Mouse (Mus musculus): Measurements from ENCODE around the gene Pcx. TPM values are rescaled to one million over a fixed set of nuclear protein-coding genes. Genes with fewer than 3 reads are reported as not detected.

Pcx gene
- polyA plus RNA-seq, 1 experiment from 2014 or later: 12.4 TPM

DNA sequence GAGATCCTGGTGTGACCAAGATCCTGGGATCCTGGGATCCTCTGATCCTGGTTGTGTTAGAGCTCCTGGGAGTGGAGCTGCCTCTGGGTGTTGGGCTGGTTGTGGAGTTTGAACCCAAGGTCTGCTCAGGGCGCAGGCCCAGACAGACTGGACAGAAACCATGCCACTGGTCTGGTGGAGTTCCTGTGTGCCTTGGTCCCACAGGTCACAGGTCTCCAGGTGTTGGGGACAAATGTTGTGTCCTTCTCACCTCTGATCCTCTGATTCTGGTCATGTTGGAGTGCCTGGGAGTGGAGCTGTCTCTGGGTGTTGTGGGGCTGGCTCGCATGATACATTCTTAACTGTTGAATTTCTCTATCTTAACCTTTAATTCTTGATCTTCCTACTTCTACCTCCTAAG, 24.4 kb downstream of the Pcx start:
- no peak overlapping the region for H3K9ac ChIP-seq (ENCODE audit: low read length)

DNA sequence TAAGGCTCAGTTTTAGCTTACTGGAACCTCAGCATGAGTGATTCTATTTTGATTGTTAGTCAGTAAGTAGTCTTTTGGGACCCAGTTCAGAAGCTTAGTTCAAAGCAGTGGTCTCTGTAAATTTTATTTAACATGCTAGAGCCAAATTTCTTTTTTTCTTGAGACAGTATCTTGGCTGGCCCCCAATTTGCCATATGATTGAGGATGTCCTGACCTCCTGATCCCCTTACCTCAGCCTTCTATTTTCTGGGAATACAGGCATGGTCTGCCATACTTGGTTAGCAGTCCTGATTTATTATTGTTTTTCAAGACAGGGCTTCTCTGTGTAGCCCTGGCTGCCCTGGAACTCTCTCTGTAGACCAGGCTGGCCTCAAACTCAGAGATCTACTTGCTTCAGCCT, 25.6 kb downstream of the Pcx start:
- no peak for ATAC-seq (ENCODE audit: insufficient number of reproducible peaks, low FRiP score, low TSS enrichment, low read depth)
- no peak overlapping the region for H3K4me2 ChIP-seq (ENCODE audit: low read depth, severe bottlenecking)
- H3K9ac ChIP-seq (ENCODE audit: low read length): no peak overlapping the region
- H3K36me3 ChIP-seq (ENCODE audit: control insufficient read depth, insufficient read depth, low read length): no peaks in the 10 kb centered on the region
- no peak overlapping the region for H3K4me3 ChIP-seq (ENCODE audit: low read depth, low read length)
- no peaks in the 10 kb centered on the region for H3K9me3 ChIP-seq (ENCODE audit: control insufficient read depth, low read length)
- H3K4me1 ChIP-seq (ENCODE audit: control insufficient read depth, insufficient read depth, low read length): no peaks in the 10 kb centered on the region
- DNase-seq (ENCODE audit: low spot score): no peak
- H3K27me3 ChIP-seq (ENCODE audit: control insufficient read depth, insufficient read depth, low read length): no peaks in the 10 kb centered on the region
- H3K27ac ChIP-seq (replicated peaks; ENCODE audit: low read depth, low read length): no peak overlapping the region

More for the DNA sequence above, 24.4 kb downstream of the Pcx start:
- H3K36me3 ChIP-seq (ENCODE audit: control insufficient read depth, insufficient read depth, low read length): no peaks in the 10 kb centered on the region
- no peaks in the 10 kb centered on the region for H3K4me1 ChIP-seq (ENCODE audit: control insufficient read depth, insufficient read depth, low read length)
- H3K27ac ChIP-seq (replicated peaks; ENCODE audit: low read depth, low read length): no peak overlapping the region
- H3K27me3 ChIP-seq (ENCODE audit: control insufficient read depth, insufficient read depth, low read length): no peaks in the 10 kb centered on the region
- no peaks in the 10 kb centered on the region for H3K9me3 ChIP-seq (ENCODE audit: control insufficient read depth, low read length)
- no peak overlapping the region for H3K4me3 ChIP-seq (ENCODE audit: low read depth, low read length)
- DNase-seq (ENCODE audit: low spot score) (no peak), ATAC-seq (ENCODE audit: insufficient number of reproducible peaks, low FRiP score, low TSS enrichment, low read depth) (no peak)
- no peak overlapping the region for H3K4me2 ChIP-seq (ENCODE audit: low read depth, severe bottlenecking)
- 93% methylated on average over 2 of the region's 2 CpGs for WGBS

DNA sequence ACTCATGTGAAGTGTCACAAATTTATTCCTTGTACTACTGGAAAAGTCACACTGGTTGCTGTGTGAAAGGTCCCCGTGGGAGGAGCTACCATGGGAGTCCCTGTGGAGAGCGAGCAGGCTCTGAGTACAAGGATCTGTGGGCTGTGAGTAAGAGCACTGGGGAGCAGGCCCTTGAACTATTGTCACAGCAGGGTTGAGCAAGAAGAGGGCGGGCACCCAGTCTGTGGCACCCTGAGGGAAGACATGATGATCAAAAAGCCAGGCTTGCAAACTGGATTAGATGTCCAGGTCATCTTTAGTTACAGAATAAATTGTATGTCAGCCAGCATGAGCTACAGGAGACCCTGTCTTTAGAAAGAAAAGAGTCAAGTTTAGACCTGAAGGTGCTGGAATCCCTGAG, 26.3 kb downstream of the Pcx start:
- no peak overlapping the region for H3K9ac ChIP-seq (ENCODE audit: low read length)
- H3K27me3 ChIP-seq (ENCODE audit: control insufficient read depth, insufficient read depth, low read length): no peaks in the 10 kb centered on the region
- H3K4me1 ChIP-seq (ENCODE audit: control insufficient read depth, insufficient read depth, low read length): no peaks in the 10 kb centered on the region
- DNase-seq (ENCODE audit: low spot score) (no peak), ATAC-seq (ENCODE audit: insufficient number of reproducible peaks, low FRiP score, low TSS enrichment, low read depth) (no peak)
- H3K27ac ChIP-seq (replicated peaks; ENCODE audit: low read depth, low read length): no peak overlapping the region
- H3K4me3 ChIP-seq (ENCODE audit: low read depth, low read length): no peak overlapping the region
- H3K4me2 ChIP-seq (ENCODE audit: low read depth, severe bottlenecking): no peak overlapping the region
- H3K9me3 ChIP-seq (ENCODE audit: control insufficient read depth, low read length): no peaks in the 10 kb centered on the region
- 78% methylated on average over 3 of the region's 3 CpGs for WGBS
- H3K36me3 ChIP-seq (ENCODE audit: control insufficient read depth, insufficient read depth, low read length): no peaks in the 10 kb centered on the region

DNA sequence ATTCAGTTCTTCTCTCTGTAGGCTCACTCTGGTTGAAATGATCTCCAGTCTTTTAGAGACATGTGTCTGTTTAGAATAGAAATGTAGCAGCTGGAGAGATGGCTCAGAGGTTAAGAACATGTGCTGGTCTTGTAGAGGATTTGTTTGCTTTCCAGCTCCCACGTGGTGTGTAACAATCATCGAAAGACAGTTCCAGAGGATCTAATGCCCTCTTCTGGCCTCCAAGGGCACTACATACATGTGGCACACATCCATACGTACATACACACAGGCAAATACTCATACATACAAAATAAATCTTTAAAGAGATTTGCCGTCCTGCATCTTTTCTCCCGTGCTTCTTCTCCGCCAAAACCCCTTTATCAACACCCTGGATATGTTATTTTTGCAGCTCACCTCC, 30.0 kb downstream of the Pcx start:
- Histone ChIP-seq H3K27ac (replicated peaks; ENCODE audit: low read depth, low read length) (no peak overlapping the region), H3K4me2 (ENCODE audit: low read depth, severe bottlenecking) (no peak overlapping the region), H3K9ac (ENCODE audit: low read length) (no peak overlapping the region), H3K4me1 (ENCODE audit: control insufficient read depth, insufficient read depth, low read length) (no peaks in the 10 kb centered on the region), H3K4me3 (ENCODE audit: low read depth, low read length) (no peak overlapping the region), H3K27me3 (ENCODE audit: control insufficient read depth, insufficient read depth, low read length) (no peaks in the 10 kb centered on the region), H3K9me3 (ENCODE audit: control insufficient read depth, low read length) (no peaks in the 10 kb centered on the region), H3K36me3 (ENCODE audit: control insufficient read depth, insufficient read depth, low read length) (no peaks in the 10 kb centered on the region)
- DNase-seq (ENCODE audit: low spot score) (no peak), ATAC-seq (ENCODE audit: insufficient number of reproducible peaks, low FRiP score, low TSS enrichment, low read depth) (no peak)
- 91% methylated on average over 6 of the region's 6 CpGs for WGBS

DNA sequence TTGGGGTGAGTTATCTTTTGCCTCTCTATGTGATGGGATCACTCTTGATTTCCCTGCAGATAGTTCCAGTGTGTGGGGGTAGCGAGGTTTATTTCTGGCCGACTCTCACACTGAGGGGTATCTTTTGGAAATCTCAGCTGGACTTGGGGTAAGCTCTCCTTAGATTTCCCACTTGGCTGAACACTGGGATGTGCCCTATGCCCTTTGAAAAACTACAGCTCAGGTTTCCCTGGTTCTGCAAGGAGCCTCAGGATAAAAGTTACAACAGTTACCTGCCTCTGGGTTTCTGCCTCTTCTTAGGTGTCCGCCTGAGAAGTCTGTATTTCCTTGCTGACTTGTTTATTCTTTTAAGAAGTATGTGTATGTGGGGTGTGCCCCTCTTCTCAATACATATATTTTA, 30.7 kb downstream of the Pcx start:
- H3K4me3 ChIP-seq (ENCODE audit: low read depth, low read length): no peak overlapping the region
- ATAC-seq (ENCODE audit: insufficient number of reproducible peaks, low FRiP score, low TSS enrichment, low read depth): no peak
- H3K9ac ChIP-seq (ENCODE audit: low read length): no peak overlapping the region
- no peaks in the 10 kb centered on the region for H3K9me3 ChIP-seq (ENCODE audit: control insufficient read depth, low read length)
- no peaks in the 10 kb centered on the region for H3K4me1 ChIP-seq (ENCODE audit: control insufficient read depth, insufficient read depth, low read length)
- H3K4me2 ChIP-seq (ENCODE audit: low read depth, severe bottlenecking): no peak overlapping the region
- no peaks in the 10 kb centered on the region for H3K36me3 ChIP-seq (ENCODE audit: control insufficient read depth, insufficient read depth, low read length)
- DNase-seq (ENCODE audit: low spot score): no peak
- no peak overlapping the region for H3K27ac ChIP-seq (replicated peaks; ENCODE audit: low read depth, low read length)
- 93% methylated on average over 3 of the region's 3 CpGs for WGBS
- no peaks in the 10 kb centered on the region for H3K27me3 ChIP-seq (ENCODE audit: control insufficient read depth, insufficient read depth, low read length)

DNA sequence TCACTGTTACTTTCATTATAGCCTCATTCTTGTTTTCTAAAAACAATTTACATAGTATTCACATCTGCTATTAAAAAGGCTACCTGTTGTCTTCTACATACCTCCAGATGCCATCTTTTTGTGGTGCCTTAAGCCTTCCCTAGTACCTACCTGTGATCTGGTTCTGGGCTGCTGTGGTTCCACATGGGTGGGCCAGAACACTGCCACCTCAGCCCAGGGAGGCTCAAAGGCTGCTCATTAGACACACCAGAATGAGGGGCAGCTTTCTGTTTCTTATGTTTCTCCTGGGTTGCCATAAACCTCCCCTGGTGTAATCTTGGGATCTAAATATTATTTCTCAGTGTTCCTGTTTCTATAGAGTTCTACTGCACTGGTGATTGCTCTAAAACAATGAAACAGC, 31.8 kb downstream of the Pcx start:
- no peak overlapping the region for H3K9ac ChIP-seq (ENCODE audit: low read length)
- H3K4me3 ChIP-seq (ENCODE audit: low read depth, low read length): no peak overlapping the region
- no peak for DNase-seq (ENCODE audit: low spot score)
- no peaks in the 10 kb centered on the region for H3K36me3 ChIP-seq (ENCODE audit: control insufficient read depth, insufficient read depth, low read length)
- no peaks in the 10 kb centered on the region for H3K9me3 ChIP-seq (ENCODE audit: control insufficient read depth, low read length)
- no peak overlapping the region for H3K27ac ChIP-seq (replicated peaks; ENCODE audit: low read depth, low read length)
- no peaks in the 10 kb centered on the region for H3K4me1 ChIP-seq (ENCODE audit: control insufficient read depth, insufficient read depth, low read length)
- H3K27me3 ChIP-seq (ENCODE audit: control insufficient read depth, insufficient read depth, low read length): no peaks in the 10 kb centered on the region
- ATAC-seq (ENCODE audit: insufficient number of reproducible peaks, low FRiP score, low TSS enrichment, low read depth): no peak
- no peak overlapping the region for H3K4me2 ChIP-seq (ENCODE audit: low read depth, severe bottlenecking)

DNA sequence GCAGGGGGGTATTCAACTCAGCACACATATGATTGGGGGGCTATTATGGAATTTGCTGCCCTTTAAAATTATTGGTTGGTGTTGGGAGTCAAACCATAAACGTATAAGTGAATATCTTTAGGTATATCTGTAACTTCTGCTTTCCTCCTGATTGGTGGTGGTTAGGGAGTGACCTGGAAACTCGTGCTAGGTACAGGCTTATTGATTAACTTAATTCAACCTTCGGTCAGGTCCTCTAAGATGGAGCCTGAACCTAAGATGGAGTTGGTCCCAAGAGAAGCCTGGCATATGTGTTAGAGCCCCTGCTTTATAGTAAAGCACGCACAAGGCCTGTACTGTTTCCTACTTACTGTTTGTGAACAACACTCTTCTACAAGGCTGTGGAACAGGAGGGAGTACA, 34.8 kb downstream of the Pcx start:
- Histone ChIP-seq H3K27me3 (ENCODE audit: control insufficient read depth, insufficient read depth, low read length) (no peaks in the 10 kb centered on the region), H3K4me1 (ENCODE audit: control insufficient read depth, insufficient read depth, low read length) (no peaks in the 10 kb centered on the region), H3K4me3 (ENCODE audit: low read depth, low read length) (no peak overlapping the region), H3K27ac (replicated peaks; ENCODE audit: low read depth, low read length) (no peak overlapping the region), H3K9me3 (ENCODE audit: control insufficient read depth, low read length) (no peaks in the 10 kb centered on the region), H3K4me2 (ENCODE audit: low read depth, severe bottlenecking) (no peak overlapping the region), H3K36me3 (ENCODE audit: control insufficient read depth, insufficient read depth, low read length) (no peaks in the 10 kb centered on the region), H3K9ac (ENCODE audit: low read length) (no peak overlapping the region)
- 86% methylated on average over 4 of the region's 4 CpGs for WGBS
- no peak for DNase-seq (ENCODE audit: low spot score)
- no peak for ATAC-seq (ENCODE audit: insufficient number of reproducible peaks, low FRiP score, low TSS enrichment, low read depth)

DNA sequence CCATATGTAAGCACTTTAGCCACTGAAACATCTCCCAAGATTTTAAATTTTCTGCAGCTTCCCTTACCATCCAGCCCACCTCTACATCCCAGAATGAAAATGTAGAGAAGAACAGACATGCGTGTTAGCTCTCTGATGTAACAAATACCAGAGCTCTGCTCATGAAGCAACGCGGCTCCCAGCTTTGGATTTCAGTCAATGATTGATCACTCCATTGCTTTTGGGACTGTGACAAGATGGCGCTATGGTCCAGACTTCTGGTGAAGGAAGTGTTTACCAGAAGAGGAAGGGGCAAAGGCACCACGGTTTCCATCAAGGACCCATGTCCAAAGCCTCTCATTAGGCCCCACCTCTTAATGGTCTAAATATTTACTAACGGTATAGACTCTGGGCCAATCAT, 35.6 kb downstream of the Pcx start:
- DNase-seq (ENCODE audit: low spot score): no peak
- H3K27me3 ChIP-seq (ENCODE audit: control insufficient read depth, insufficient read depth, low read length): no peaks in the 10 kb centered on the region
- no peak overlapping the region for H3K4me3 ChIP-seq (ENCODE audit: low read depth, low read length)
- H3K9ac ChIP-seq (ENCODE audit: low read length): no peak overlapping the region
- H3K9me3 ChIP-seq (ENCODE audit: control insufficient read depth, low read length): no peaks in the 10 kb centered on the region
- H3K4me1 ChIP-seq (ENCODE audit: control insufficient read depth, insufficient read depth, low read length): no peaks in the 10 kb centered on the region
- WGBS: 86% methylated on average over 6 of the region's 6 CpGs
- no peak overlapping the region for H3K4me2 ChIP-seq (ENCODE audit: low read depth, severe bottlenecking)
- no peaks in the 10 kb centered on the region for H3K36me3 ChIP-seq (ENCODE audit: control insufficient read depth, insufficient read depth, low read length)
- H3K27ac ChIP-seq (replicated peaks; ENCODE audit: low read depth, low read length): no peak overlapping the region
- ATAC-seq (ENCODE audit: insufficient number of reproducible peaks, low FRiP score, low TSS enrichment, low read depth): no peak

DNA sequence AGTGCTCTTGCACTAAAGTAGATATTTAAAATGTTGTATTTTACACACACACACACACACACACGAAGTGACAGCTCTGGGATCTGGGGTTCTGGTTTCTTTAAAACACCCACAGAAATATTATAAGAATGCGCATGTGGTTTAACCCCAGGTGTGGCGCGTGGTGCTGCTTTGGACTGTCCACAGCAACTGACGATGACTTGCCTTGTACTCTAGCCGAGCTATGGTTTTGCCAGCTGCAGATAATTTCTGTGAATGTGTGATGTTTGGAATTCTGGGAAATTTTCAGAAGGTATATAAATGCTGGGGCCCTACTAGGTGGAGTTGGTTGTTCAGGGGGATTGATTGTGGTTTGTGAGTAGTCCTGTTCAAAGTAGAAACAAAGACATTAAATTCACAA, 37.5 kb downstream of the Pcx start:
- no peaks in the 10 kb centered on the region for H3K36me3 ChIP-seq (ENCODE audit: control insufficient read depth, insufficient read depth, low read length)
- DNase-seq (ENCODE audit: low spot score): no peak

More for the DNA sequence above, 37.5 kb downstream of the Pcx start:
- no peak for ATAC-seq (ENCODE audit: insufficient number of reproducible peaks, low FRiP score, low TSS enrichment, low read depth)
- no peak overlapping the region for H3K9ac ChIP-seq (ENCODE audit: low read length)
- no peak overlapping the region for H3K4me3 ChIP-seq (ENCODE audit: low read depth, low read length)
- no peak overlapping the region for H3K4me2 ChIP-seq (ENCODE audit: low read depth, severe bottlenecking)
- no peaks in the 10 kb centered on the region for H3K27me3 ChIP-seq (ENCODE audit: control insufficient read depth, insufficient read depth, low read length)
- no peak overlapping the region for H3K27ac ChIP-seq (replicated peaks; ENCODE audit: low read depth, low read length)
- H3K4me1 ChIP-seq (ENCODE audit: control insufficient read depth, insufficient read depth, low read length): no peaks in the 10 kb centered on the region
- no peaks in the 10 kb centered on the region for H3K9me3 ChIP-seq (ENCODE audit: control insufficient read depth, low read length)
- WGBS: 87% methylated on average over 6 of the region's 6 CpGs

Data from limb, embryonic 11.5 days (tissue).